Mouse (Mus musculus) testis, adult 2 months (tissue): ENCODE results near the gene Vangl1.

Experiments used
- CTCF ChIP-seq: fragments of 200-500 bp; IDR thresholded peaks from 2 replicates; pipeline ENCODE4 v1.5.1; 2012; ENCODE audit warnings: low read depth, mild to moderate bottlenecking, inconsistent platforms, low read length, moderate library complexity; ENCODE audit not compliant: control insufficient read depth, insufficient read depth, insufficient replicate concordance
- POLR2A ChIP-seq: fragments of 200-500 bp; IDR thresholded peaks from 2 replicates; pipeline ENCODE4 v1.6.1; 2012; ENCODE audit warnings: low read depth, mild to moderate bottlenecking, inconsistent platforms, low read length, moderate library complexity; ENCODE audit not compliant: control insufficient read depth

DNA sequence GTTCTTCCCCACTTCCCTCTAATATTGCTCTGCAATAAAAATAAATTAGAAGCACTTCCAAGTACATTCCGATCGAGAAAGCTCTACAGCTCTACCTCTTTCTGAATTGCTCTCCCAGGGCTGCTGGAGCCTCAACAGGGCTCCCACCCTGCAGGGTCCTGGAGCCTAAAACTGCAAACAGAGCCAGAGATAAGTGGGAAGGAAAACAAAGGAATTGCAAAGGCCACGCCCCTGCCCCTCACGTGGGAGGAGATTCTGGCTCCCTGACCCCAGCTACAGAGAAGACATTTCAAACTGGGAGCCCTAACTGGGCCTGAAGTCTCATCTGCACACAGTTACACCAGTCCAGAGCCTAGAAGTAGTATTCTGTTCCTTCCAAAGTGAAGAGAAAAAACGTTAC is 6.7 kb downstream of the Vangl1 start:
- no peak for TF ChIP-seq CTCF
- TF ChIP-seq POLR2A: no peak
